Mouse (Mus musculus): ENCODE results near the gene Chmp5. TPM values are rescaled to one million over a fixed set of nuclear protein-coding genes. Genes with fewer than 3 reads are reported as not detected.

Chmp5 gene
- polyA plus RNA-seq, 1 experiment from 2014 or later = 125 TPM

GRCm38 (mm10) chr4:40955942-40956341 lies 7.7 kb downstream of the Chmp5 start:
- no peak for DNase-seq (ENCODE audit: low spot score)
- H3K36me3 ChIP-seq (ENCODE audit: control insufficient read depth, insufficient read depth, low read length) = peaks cover 41% of the 10 kb centered on the region

DNA sequence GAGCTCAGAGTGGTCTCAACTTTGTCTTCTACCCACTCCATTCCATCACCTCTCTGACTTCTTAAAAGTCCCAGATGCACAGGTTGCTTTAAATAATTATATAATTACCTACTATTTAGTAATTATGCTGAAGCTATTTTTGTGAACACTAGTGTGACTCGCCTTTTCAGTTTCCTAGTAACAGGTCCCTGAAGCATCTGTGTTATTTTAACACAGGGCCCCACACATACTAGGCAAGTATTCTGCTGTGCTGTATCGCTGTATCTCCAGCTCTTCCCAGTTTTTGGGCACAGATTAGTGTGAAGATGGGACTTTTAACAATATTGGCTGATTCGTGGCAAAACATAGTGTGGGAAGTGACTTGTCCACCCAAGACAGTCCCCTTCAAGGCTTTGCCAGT lies 15.3 kb downstream of the Chmp5 start:
- H3K9ac ChIP-seq (ENCODE audit: low read length) = no peak overlapping the region
- H3K4me2 ChIP-seq (replicated peaks; ENCODE audit: low read depth) = no peak overlapping the region
- H3K36me3 ChIP-seq (ENCODE audit: control insufficient read depth, insufficient read depth, low read length) = peaks cover 30% of the 10 kb centered on the region
- DNase-seq (ENCODE audit: low spot score) (no peak), ATAC-seq (ENCODE audit: low FRiP score, low TSS enrichment) (no peak)
- no peaks in the 10 kb centered on the region for H3K4me1 ChIP-seq (replicated peaks; ENCODE audit: control insufficient read depth, insufficient read depth)
- H3K9me3 ChIP-seq (ENCODE audit: control insufficient read depth, low read length) = no peaks in the 10 kb centered on the region
- TF ChIP-seq CTCF (IDR thresholded peaks at IDR 0.05; ENCODE audit: low read depth) (no peak), EP300 (optimal IDR thresholded peaks at IDR 0.05) (no peak)
- H3K27me3 ChIP-seq (ENCODE audit: control insufficient read depth, insufficient read depth, low read length) = no peaks in the 10 kb centered on the region
- no peak overlapping the region for H3K27ac ChIP-seq (replicated peaks)
- H3K4me3 ChIP-seq (ENCODE audit: low read depth, low read length) = no peak overlapping the region
- 86% methylated on average over 3 of the region's 3 CpGs for WGBS

More at GRCm38 (mm10) chr4:40955942-40956341, 7.7 kb downstream of the Chmp5 start:
- Histone ChIP-seq H3K4me3 (ENCODE audit: low read depth, low read length) (no peak overlapping the region), H3K4me2 (replicated peaks; ENCODE audit: low read depth) (no peak overlapping the region), H3K9me3 (ENCODE audit: control insufficient read depth, low read length) (no peaks in the 10 kb centered on the region), H3K4me1 (replicated peaks; ENCODE audit: control insufficient read depth, insufficient read depth) (no peaks in the 10 kb centered on the region), H3K9ac (ENCODE audit: low read length) (no peak overlapping the region), H3K27me3 (ENCODE audit: control insufficient read depth, insufficient read depth, low read length) (no peaks in the 10 kb centered on the region), H3K27ac (replicated peaks) (no peak overlapping the region)
- no peak for ATAC-seq (ENCODE audit: low FRiP score, low TSS enrichment)
- no peak for TF ChIP-seq EP300 (optimal IDR thresholded peaks at IDR 0.05)
- TF ChIP-seq CTCF (IDR thresholded peaks at IDR 0.05; ENCODE audit: low read depth) = no peak
- WGBS = 74% methylated on average over 6 of the region's 6 CpGs

GRCm38 (mm10) chr4:40969161-40969560 lies 21.0 kb downstream of the Chmp5 start:
- Histone ChIP-seq H3K9ac (ENCODE audit: low read length) (no peak overlapping the region), H3K36me3 (ENCODE audit: control insufficient read depth, insufficient read depth, low read length) (peaks cover 4% of the 10 kb centered on the region), H3K27me3 (ENCODE audit: control insufficient read depth, insufficient read depth, low read length) (no peaks in the 10 kb centered on the region), H3K9me3 (ENCODE audit: control insufficient read depth, low read length) (no peaks in the 10 kb centered on the region), H3K4me1 (replicated peaks; ENCODE audit: control insufficient read depth, insufficient read depth) (no peaks in the 10 kb centered on the region; the same call in 1 of the 2 replicates), H3K27ac (replicated peaks) (no peak overlapping the region), H3K4me3 (ENCODE audit: low read depth, low read length) (no peak overlapping the region), H3K4me2 (replicated peaks; ENCODE audit: low read depth) (no peak overlapping the region)
- TF ChIP-seq CTCF (IDR thresholded peaks at IDR 0.05; ENCODE audit: low read depth) = no peak
- ATAC-seq (ENCODE audit: low FRiP score, low TSS enrichment) (no peak), DNase-seq (ENCODE audit: low spot score) (no peak)
- WGBS = 59% methylated on average over 4 of the region's 4 CpGs

DNA sequence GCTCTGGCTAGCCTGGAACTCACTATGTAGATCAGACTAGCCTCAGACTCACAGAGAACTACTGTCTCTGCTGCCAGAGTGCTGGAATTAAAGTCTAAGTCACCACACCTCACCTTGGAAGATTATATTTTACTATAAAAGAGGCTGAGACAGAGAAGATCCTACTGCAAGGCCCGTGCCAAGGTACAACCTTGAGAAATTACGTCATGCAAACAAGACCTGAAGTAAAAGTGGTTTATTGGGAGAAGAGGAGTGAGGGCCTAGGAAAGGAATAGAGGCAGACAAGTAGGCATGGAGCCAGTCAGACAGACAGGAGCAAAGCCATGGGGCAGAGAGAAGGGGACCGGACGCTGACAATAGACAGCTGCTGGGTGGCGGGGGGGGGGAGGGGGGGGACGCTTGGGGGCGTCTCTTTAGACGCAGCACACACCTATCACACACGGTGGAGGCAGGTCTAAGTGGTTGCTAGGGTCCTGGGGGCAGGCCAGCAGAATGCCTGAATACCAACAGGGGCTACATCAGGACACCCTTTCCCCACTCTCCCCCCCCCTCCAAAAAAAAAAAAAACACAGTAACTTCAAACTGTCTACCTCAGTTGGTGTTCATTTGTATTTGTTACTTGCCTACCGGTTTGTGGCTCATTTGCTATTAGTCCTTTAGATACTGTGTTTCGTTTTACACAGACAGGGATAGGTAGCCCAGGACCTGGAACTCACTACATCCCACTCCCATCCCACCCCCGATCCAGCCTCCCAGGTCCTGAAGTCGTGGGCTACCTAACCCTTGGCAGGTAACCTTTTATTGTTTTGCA lies 21.8 kb downstream of the Chmp5 start:
- H3K9me3 ChIP-seq (ENCODE audit: control insufficient read depth, low read length) = no peaks in the 10 kb centered on the region
- TF ChIP-seq CTCF (IDR thresholded peaks at IDR 0.05; ENCODE audit: low read depth) (no peak), EP300 (optimal IDR thresholded peaks at IDR 0.05) (no peak)
- H3K4me2 ChIP-seq (replicated peaks; ENCODE audit: low read depth) = peak overlapping the region; percentile 69
- DNase-seq (ENCODE audit: low spot score) (peak; percentile 50), ATAC-seq (ENCODE audit: low FRiP score, low TSS enrichment) (peak; percentile 33)
- H3K36me3 ChIP-seq (ENCODE audit: control insufficient read depth, insufficient read depth, low read length) = peaks cover 4% of the 10 kb centered on the region
- peak overlapping the region; percentile 91 for H3K4me3 ChIP-seq (ENCODE audit: low read depth, low read length)
- 8% methylated on average over 9 of the region's 13 CpGs for WGBS
- H3K4me1 ChIP-seq (replicated peaks; ENCODE audit: control insufficient read depth, insufficient read depth) = no peaks in the 10 kb centered on the region; the same call in 1 of the 2 replicates
- peak overlapping the region; percentile 88 for H3K9ac ChIP-seq (ENCODE audit: low read length)
- peak overlapping the region; percentile 96 for H3K27ac ChIP-seq (replicated peaks)
- H3K27me3 ChIP-seq (ENCODE audit: control insufficient read depth, insufficient read depth, low read length) = no peaks in the 10 kb centered on the region

GRCm38 (mm10) chr4:40970592-40970841 lies 22.3 kb downstream of the Chmp5 start:
- Histone ChIP-seq H3K4me1 (replicated peaks; ENCODE audit: control insufficient read depth, insufficient read depth) (no peaks in the 10 kb centered on the region; the same call in 1 of the 2 replicates), H3K9ac (ENCODE audit: low read length) (peak overlapping the region; percentile 88), H3K36me3 (ENCODE audit: control insufficient read depth, insufficient read depth, low read length) (peaks cover 4% of the 10 kb centered on the region), H3K27me3 (ENCODE audit: control insufficient read depth, insufficient read depth, low read length) (no peaks in the 10 kb centered on the region), H3K9me3 (ENCODE audit: control insufficient read depth, low read length) (no peaks in the 10 kb centered on the region), H3K4me3 (ENCODE audit: low read depth, low read length) (peak overlapping the region; percentile 91), H3K4me2 (replicated peaks; ENCODE audit: low read depth) (peak overlapping the region; percentile 69), H3K27ac (replicated peaks) (peak overlapping the region; percentile 96)
- DNase-seq (ENCODE audit: low spot score) = no peak
- TF ChIP-seq CTCF (IDR thresholded peaks at IDR 0.05; ENCODE audit: low read depth) (peak; percentile 20; the same call in 1 of the 2 replicates), EP300 (optimal IDR thresholded peaks at IDR 0.05) (no peak)
- WGBS = 0% methylated on average over 16 of the region's 16 CpGs
- no peak; the same call in 1 of the 2 replicates for ATAC-seq (ENCODE audit: low FRiP score, low TSS enrichment)
